Mouse (Mus musculus) midbrain, embryonic 13.5 days (tissue): ENCODE results near the gene Zbed4. TPM values are rescaled to one million over a fixed set of nuclear protein-coding genes. Genes with fewer than 3 reads are reported as not detected.
"Not testable (repeated sequence)": the region's sequence is repeated elsewhere in the genome, so short reads cannot be mapped to it uniquely, and the experiment has no call there.

Source experiments
- ATAC-seq: fragments of 200-750 bp; cut with Nextera tagmentation; 2 replicates; pipeline ENCODE4 v1.8.0; 2017; ENCODE audit warnings: mild to moderate bottlenecking, moderate TSS enrichment, moderate library complexity
- H3K27ac ChIP-seq: fragments of 300-500 bp; sonication (generic); 2 replicates; pipeline ENCODE4 v1.5.1; 2015; ENCODE audit warnings: inconsistent platforms, mild to moderate bottlenecking, moderate library complexity
- H3K27me3 ChIP-seq: fragments of 300-500 bp; sonication (generic); 2 replicates; pipeline ENCODE4 v1.6.1; 2015; ENCODE audit warnings: mild to moderate bottlenecking, inconsistent platforms
- H3K36me3 ChIP-seq: fragments of 300-500 bp; sonication (generic); 2 replicates; pipeline ENCODE4 v1.6.1; 2015; ENCODE audit warnings: mild to moderate bottlenecking, inconsistent platforms
- H3K4me1 ChIP-seq: fragments of 300-500 bp; sonication (generic); replicated peaks from 2 replicates; pipeline ENCODE4 v1.6.1; 2015; ENCODE audit warnings: inconsistent platforms
- H3K4me2 ChIP-seq: fragments of 300-500 bp; sonication (generic); replicated peaks from 2 replicates; pipeline ENCODE4 v1.6.1; 2015; ENCODE audit warnings: moderate library complexity, mild to moderate bottlenecking, inconsistent platforms
- H3K4me3 ChIP-seq: fragments of 300-500 bp; sonication (generic); replicated peaks from 2 replicates; pipeline ENCODE4 v1.5.1; 2015; ENCODE audit warnings: mild to moderate bottlenecking, inconsistent platforms
- H3K9ac ChIP-seq: fragments of 300-500 bp; sonication (generic); replicated peaks from 2 replicates; pipeline ENCODE4 v1.6.1; 2015; ENCODE audit warnings: mild to moderate bottlenecking, inconsistent platforms
- H3K9me3 ChIP-seq: fragments of 300-500 bp; sonication (generic); 2 replicates; pipeline ENCODE4 v1.6.1; 2016; ENCODE audit warnings: mild to moderate bottlenecking, inconsistent platforms
- WGBS: fragments of 180-500 bp; shearing (Covaris S2); methylation state at CpG from one replicate; pipeline ENCODE4 v1.1.7; 2015; 5-methylcytosine and 5-hydroxymethylcytosine counted together
- polyA plus RNA-seq: library from polyadenylated mRNA; unstranded; fragments of >200 nt; fragmentation: Nextera tagmentation; extraction: Ambion mirVana; gene quantifications from 2 replicates; pipeline ENCODE4 v1.2.1, GENCODE M21; 2015

Zbed4 gene
- polyA plus RNA-seq, 1 experiment from 2014 or later: 28.7 TPM

DNA sequence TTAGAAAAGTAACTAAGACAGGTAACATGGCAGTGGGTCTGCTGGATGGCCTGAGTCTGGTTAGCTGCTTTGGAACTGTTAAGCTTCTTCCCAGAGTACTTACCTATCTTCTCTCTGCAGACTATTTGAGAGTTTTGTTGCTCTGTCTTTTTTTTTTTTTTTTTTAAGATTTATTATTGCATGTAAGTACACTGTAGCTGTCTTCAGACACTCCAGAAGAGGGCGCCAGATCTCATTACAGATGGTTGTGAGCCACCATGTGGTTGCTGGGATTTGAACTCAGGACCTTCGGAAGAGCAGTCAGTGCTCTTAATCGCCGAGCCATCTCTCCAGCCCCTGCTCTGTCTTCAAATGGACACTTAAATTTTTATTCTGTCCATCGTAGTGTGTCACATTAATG lies 23.2 kb downstream of the Zbed4 start:
- ATAC-seq, H3K9ac ChIP-seq, H3K4me1 ChIP-seq, H3K4me3 ChIP-seq, H3K27me3 ChIP-seq, H3K9me3 ChIP-seq, H3K27ac ChIP-seq, H3K4me2 ChIP-seq: not testable (repeated sequence)
- H3K36me3 ChIP-seq: peaks cover 64% of the 10 kb centered on the region
- 91% methylated on average over 5 of the region's 5 CpGs for WGBS

DNA sequence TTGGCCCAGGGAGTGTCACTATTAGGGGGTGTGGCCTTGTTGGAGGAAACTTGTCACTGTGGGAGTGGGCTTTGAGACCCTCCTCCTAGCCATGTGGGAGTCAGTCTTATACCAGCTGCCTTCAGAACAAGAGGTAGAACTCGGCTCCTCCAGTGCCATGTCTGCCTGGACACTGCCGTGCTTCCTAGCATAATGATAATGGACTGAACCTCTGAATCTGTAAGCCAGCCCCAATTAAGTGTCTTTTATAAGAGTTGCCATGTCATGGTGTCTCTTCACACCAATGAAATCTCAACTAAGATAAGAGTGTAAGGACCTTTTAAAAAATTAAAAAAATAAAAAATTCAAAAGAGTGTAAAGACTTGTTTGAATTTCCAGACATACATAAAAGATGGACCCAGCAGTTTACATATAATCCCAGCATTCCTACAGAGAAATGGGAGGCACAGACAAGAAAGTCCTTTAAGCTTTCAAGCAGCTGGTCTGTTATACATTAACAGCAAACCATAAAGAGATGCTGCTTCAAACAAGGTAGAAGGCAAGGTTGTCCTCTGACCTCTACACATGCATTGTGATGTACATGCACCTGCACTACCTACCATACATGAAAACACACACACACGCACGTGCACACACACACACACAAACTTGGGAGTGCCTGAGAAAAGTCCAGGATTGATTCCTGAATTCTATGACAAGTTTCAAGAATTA lies 40.8 kb downstream of the Zbed4 start:
- WGBS: 85% methylated on average over 4 of the region's 4 CpGs
- H3K27ac ChIP-seq: no peak overlapping the region
- no peak for ATAC-seq

DNA sequence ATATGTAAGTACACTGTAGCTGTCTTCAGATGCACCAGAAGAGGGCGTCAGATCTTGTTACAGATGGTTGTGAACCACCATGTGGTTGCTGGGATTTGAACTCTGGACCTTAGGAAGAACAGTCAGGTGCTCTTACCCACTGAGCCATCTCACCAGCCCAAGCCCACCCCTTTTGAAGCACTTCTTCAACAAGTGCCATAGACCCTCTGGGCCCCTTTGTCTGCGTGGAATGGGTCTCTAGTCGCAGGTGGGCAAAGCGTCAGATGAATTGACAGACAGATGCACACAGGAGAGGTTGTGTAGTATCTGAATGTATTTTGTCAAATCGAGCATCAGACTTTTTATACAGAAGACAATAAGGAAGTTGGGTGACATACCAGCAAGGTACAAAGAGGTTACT lies 43.3 kb downstream of the Zbed4 start:
- not testable (repeated sequence) for H3K9ac ChIP-seq, H3K27ac ChIP-seq, H3K9me3 ChIP-seq, ATAC-seq, H3K4me1 ChIP-seq, H3K4me2 ChIP-seq, H3K27me3 ChIP-seq, H3K4me3 ChIP-seq, H3K36me3 ChIP-seq
- WGBS: 80% methylated on average over 5 of the region's 5 CpGs

More for the DNA sequence above, 40.8 kb downstream of the Zbed4 start:
- Histone ChIP-seq H3K4me1 (no peaks in the 10 kb centered on the region), H3K9ac (no peak overlapping the region), H3K36me3 (peaks cover 4% of the 10 kb centered on the region), H3K9me3 (no peaks in the 10 kb centered on the region), H3K4me3 (no peak overlapping the region), H3K4me2 (no peak overlapping the region), H3K27me3 (no peaks in the 10 kb centered on the region)

DNA sequence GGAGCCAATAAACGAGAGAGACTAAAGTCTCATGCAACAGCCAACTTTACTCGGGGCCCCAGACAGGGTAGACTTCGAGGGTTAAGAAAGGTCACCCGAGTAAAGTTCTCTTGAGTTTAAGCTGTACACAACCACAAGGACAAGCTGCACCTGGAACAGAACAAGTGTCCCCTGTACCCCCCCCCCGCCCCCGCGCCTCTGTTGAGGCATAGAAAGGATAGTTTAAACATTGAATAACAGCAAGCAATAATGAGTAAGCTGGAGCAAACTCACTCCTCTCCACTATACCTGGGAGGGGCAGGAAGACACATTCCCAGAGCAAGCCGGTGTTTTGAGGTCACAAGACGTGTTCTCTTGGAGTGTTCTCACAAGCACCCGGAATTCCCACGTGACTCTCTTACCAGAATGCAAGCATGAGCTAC lies 48.5 kb downstream of the Zbed4 start:
- Histone ChIP-seq H3K27ac (no peak overlapping the region), H3K4me1 (no peaks in the 10 kb centered on the region), H3K4me3 (no peak overlapping the region), H3K4me2 (no peak overlapping the region), H3K27me3 (no peaks in the 10 kb centered on the region), H3K9ac (no peak overlapping the region), H3K9me3 (no peaks in the 10 kb centered on the region), H3K36me3 (peaks cover 19% of the 10 kb centered on the region)
- 89% methylated on average over 11 of the region's 11 CpGs for WGBS
- no peak for ATAC-seq

DNA sequence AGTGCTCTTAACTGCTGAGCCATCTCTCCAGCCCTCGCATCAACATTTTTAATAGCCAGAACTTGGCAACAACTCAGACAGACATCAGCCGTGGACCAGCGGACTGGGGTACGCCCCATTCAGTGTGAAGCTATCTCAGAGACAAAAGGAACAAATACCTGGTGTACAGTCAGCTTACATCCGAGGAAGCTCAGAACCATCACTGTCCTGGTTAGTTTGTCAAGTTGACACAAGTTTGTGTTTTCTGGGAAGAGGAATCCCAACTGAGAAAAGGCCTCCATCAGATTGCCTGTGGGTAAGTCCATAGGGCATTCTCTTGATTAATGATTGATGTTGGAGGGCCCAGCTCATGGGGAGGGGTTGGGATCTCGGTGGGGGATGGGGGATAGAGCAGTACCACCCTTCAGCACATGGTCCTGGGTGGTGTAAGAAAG lies 49.5 kb downstream of the Zbed4 start:
- Histone ChIP-seq H3K4me1 (no peaks in the 10 kb centered on the region), H3K4me3 (no peak overlapping the region), H3K9me3 (no peaks in the 10 kb centered on the region), H3K4me2 (no peak overlapping the region), H3K27me3 (no peaks in the 10 kb centered on the region), H3K36me3 (peaks cover 29% of the 10 kb centered on the region), H3K27ac (no peak overlapping the region), H3K9ac (no peak overlapping the region)
- 84% methylated on average over 6 of the region's 6 CpGs for WGBS
- no peak for ATAC-seq

DNA sequence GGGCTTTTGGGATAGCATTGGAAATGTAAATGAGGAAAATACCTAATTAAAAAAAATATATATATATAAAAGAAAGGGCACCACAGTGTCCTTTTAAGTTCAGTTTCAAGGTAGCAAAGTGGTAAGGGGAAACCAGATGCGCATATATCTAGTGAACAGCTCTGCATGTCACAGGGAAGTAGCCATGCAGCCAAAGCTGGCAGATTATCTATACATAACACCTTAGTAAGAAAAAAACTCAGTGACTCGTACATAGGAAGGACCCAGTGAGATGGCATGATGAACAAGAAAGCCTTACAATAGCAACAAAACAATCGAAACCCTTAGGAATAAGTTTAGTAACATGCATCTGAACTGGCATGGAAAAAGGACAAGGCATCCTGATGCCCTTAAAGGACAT lies 50.4 kb downstream of the Zbed4 start:
- WGBS: 92% methylated on average over 3 of the region's 3 CpGs
- ATAC-seq: no peak
- no peak overlapping the region for H3K9ac ChIP-seq
- no peak overlapping the region for H3K4me2 ChIP-seq
- H3K4me1 ChIP-seq: no peaks in the 10 kb centered on the region
- H3K36me3 ChIP-seq: peaks cover 36% of the 10 kb centered on the region
- no peak overlapping the region for H3K27ac ChIP-seq
- H3K27me3 ChIP-seq: no peaks in the 10 kb centered on the region
- H3K9me3 ChIP-seq: no peaks in the 10 kb centered on the region
- H3K4me3 ChIP-seq: no peak overlapping the region

DNA sequence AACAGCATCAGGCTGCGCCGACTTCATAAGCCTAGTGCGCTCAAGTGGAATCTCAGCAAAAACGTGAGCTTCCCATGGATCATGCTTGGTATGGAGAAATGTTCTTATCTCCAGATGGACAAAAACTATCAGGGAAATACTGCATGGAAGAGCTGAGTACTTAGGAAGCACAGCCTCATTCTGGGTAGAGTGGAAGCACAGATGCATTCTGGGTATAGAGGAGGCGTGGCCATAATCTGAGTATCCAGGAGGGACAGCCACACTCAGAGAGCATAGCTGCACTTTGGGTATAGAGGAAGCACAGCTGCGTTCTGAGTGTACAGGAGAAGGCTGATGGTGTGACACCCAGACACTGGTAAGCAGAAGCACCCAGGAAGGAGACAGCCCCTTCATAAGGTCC lies 50.9 kb downstream of the Zbed4 start:
- Histone ChIP-seq H3K27ac (no peak overlapping the region), H3K9ac (no peak overlapping the region), H3K27me3 (no peaks in the 10 kb centered on the region), H3K36me3 (peaks cover 40% of the 10 kb centered on the region), H3K4me3 (no peak overlapping the region), H3K4me1 (no peaks in the 10 kb centered on the region), H3K9me3 (no peaks in the 10 kb centered on the region), H3K4me2 (no peak overlapping the region)
- 86% methylated on average over 6 of the region's 6 CpGs for WGBS
- no peak for ATAC-seq

DNA sequence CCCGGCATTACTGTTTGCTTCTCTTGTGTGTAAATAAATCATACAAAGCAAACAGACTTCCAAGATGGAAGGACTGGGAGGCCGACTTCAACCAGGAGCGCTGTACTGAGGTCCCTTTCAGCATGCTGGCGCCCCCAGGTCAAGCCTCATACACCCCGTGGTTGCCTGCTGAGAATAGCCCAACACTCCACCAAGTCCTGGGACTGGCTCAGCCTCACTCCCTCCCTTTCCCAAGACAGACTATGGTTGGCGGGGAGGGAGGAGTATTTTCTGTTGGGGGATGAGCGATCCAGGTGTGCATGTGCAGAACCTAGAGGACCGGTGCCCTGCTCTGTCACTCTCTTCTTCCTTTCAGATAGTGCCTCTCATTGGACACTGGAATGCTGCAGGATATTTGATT lies 56.7 kb downstream of the Zbed4 start:
- Histone ChIP-seq H3K27ac (no peak overlapping the region), H3K4me2 (no peak overlapping the region), H3K4me3 (no peak overlapping the region), H3K4me1 (no peaks in the 10 kb centered on the region), H3K36me3 (peaks cover 77% of the 10 kb centered on the region), H3K9ac (no peak overlapping the region), H3K9me3 (no peaks in the 10 kb centered on the region), H3K27me3 (no peaks in the 10 kb centered on the region)
- 92% methylated on average over 8 of the region's 8 CpGs for WGBS
- no peak for ATAC-seq

DNA sequence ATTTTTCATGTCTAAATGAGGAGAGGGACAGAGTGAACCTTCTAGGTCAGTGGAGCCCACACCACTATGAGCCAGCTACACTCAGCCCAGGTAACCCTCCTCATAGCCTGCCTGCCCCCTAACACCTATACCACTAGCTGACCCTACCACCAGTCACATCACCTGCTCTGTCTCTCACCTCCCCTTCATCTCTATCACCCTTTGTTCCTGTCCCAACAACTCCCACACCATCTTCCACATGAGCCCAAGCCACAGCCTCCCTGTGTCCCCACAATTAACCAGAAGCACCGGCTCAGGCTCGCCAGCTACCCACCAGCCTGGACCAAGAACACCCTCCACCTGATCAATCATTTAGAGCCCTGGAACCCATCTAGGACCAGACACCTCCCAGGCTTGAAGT lies 58.9 kb downstream of the Zbed4 start:
- H3K9ac ChIP-seq: no peak overlapping the region
- H3K4me1 ChIP-seq: no peaks in the 10 kb centered on the region
- H3K4me2 ChIP-seq: no peak overlapping the region
- H3K27ac ChIP-seq: no peak overlapping the region
- ATAC-seq: no peak
- H3K9me3 ChIP-seq: no peaks in the 10 kb centered on the region
- no peaks in the 10 kb centered on the region for H3K27me3 ChIP-seq
- 96% methylated on average over 2 of the region's 2 CpGs for WGBS
- H3K4me3 ChIP-seq: no peak overlapping the region
- H3K36me3 ChIP-seq: peaks cover 76% of the 10 kb centered on the region

DNA sequence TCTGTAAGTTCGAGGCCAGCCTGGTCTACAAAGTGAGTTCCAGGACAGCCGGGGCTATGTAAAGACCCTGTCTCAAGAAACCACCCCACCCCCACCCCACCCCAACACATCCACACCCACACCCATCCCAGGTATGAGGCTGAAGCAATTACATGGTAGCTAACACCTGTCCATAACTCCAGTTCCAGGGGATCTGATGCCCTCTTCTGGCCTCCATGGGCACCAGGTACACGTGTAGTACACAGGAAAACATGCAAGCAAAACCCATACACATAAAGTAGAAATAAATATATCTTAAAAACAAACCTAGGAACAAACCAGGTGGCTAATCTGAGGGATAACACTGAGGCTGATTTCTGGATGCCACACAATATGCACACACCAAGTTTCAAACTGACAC lies 61.8 kb downstream of the Zbed4 start:
- WGBS: 91% methylated on average over 3 of the region's 3 CpGs
- Histone ChIP-seq H3K4me3 (no peak overlapping the region), H3K4me2 (no peak overlapping the region), H3K36me3 (peaks cover 66% of the 10 kb centered on the region), H3K9me3 (no peaks in the 10 kb centered on the region), H3K27me3 (no peaks in the 10 kb centered on the region), H3K27ac (no peak overlapping the region), H3K9ac (no peak overlapping the region), H3K4me1 (peaks cover 2% of the 10 kb centered on the region)
- no peak for ATAC-seq

DNA sequence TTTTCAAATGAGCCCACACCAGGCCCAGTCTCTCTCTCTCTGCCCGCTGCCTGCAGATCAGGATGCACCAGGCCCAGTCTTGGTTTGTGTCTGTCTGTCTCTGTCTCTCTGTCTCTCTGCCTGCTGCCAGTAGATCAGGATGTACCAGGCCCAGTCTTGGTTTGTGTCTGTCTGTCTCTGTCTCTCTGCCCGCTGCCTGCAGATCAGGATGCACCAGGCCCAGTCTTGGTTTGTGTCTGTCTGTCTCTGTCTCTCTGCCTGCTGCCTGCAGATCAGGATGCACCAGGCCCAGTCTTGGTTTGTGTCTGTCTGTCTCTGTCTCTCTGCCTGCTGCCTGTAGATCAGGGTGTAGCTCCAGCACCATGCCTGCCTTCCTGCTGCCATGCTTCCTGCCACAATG lies 62.4 kb downstream of the Zbed4 start:
- not testable (repeated sequence) for H3K9me3 ChIP-seq, H3K4me3 ChIP-seq, H3K4me2 ChIP-seq, H3K9ac ChIP-seq, H3K4me1 ChIP-seq, ATAC-seq, H3K27ac ChIP-seq, H3K27me3 ChIP-seq
- 97% methylated on average over 2 of the region's 2 CpGs for WGBS
- H3K36me3 ChIP-seq: peaks cover 60% of the 10 kb centered on the region

DNA sequence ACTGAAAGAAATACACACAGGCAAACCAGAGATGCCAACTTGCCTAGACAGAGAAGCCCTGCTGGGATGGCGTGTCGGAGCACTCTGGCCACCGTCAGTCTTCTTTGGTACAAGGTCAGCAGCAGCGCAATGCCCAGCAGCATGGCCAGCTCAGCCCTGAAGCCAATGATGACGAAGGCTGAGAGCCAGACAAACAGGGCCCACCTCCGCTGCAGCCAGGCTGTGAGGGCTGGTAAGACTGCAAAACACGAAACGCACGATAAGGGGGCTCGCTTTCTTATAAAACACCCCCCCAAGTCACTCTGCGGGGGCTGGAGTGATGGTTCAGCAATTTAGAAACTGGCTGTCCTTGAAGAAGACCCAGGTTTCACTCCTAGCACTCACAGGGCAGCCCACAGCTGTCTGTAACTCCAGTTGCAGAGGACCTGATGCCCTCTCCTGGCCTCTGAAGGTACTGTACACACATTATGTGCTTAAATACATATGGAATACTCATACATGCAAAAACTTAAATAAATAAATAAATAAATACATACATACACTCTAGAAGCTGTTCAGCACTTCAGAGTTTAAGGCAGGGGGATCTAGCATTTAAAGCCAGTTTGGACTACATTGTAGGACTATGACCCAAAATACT lies 63.1 kb downstream of the Zbed4 start:
- no peaks in the 10 kb centered on the region for H3K27me3 ChIP-seq
- H3K36me3 ChIP-seq: peaks cover 55% of the 10 kb centered on the region
- 98% methylated on average over 11 of the region's 11 CpGs for WGBS
- H3K4me3 ChIP-seq: no peak overlapping the region
- H3K4me2 ChIP-seq: no peak overlapping the region
- peaks cover 7% of the 10 kb centered on the region for H3K4me1 ChIP-seq
- no peak overlapping the region for H3K9ac ChIP-seq
- ATAC-seq: no peak
- H3K27ac ChIP-seq: no peak overlapping the region
- no peaks in the 10 kb centered on the region for H3K9me3 ChIP-seq
